Mouse (Mus musculus) erythroblast, adult 5-6 weeks (primary cell): Measurements from ENCODE around the gene Wnk2. TPM values are rescaled to one million over a fixed set of nuclear protein-coding genes. Genes with fewer than 3 reads are reported as not detected.
"Not testable (repeated sequence)": the region's sequence is repeated elsewhere in the genome, so short reads cannot be mapped to it uniquely, and the experiment has no call there.

Source experiments
- ATAC-seq: replicated peaks from 2 replicates; pipeline ENCODE4 v1.8.0; 2016; ENCODE audit warnings: moderate number of reproducible peaks, mild to moderate bottlenecking, moderate TSS enrichment, inconsistent platforms; ENCODE audit not compliant: poor library complexity, low FRiP score, severe bottlenecking
- total RNA-seq, 2 experiments: library from RNA; stranded (forward) in 1 of 2; stranded (reverse) in 1 of 2; fragments of 150-400 nt in 1 of 2; fragments of 200-764, 138-1000 nt in 1 of 2; gene quantifications; 2 replicates each; pipeline versions ENCODE4 v1.2.3 to v1.2.4; 2015 to 2017; ENCODE audit warnings: low replicate concordance in 2 of 2

Gene Wnk2
- total RNA-seq, 2 experiments from 2014 or later = not detected

GRCm38 (mm10) chr13:49064257-49064656 is 83.6 kb downstream of the Wnk2 start:
- ATAC-seq = no peak

- no peak for ATAC-seq
These were observed 87.4 kb downstream of the Wnk2 start for GRCm38 (mm10) chr13:49060456-49060855.

GRCm38 (mm10) chr13:49058528-49058927 is 89.3 kb downstream of the Wnk2 start:
- no peak for ATAC-seq

GRCm38 (mm10) chr13:49056304-49056703 is 91.5 kb downstream of the Wnk2 start:
- ATAC-seq = no peak

- ATAC-seq = not testable (repeated sequence)
These were observed 93.1 kb downstream of the Wnk2 start for GRCm38 (mm10) chr13:49054753-49055152.

- ATAC-seq = no peak
These were observed 94.5 kb downstream of the Wnk2 start for GRCm38 (mm10) chr13:49053333-49053732.

- no peak for ATAC-seq
These were observed 95.3 kb downstream of the Wnk2 start for GRCm38 (mm10) chr13:49052512-49052911.

- no peak for ATAC-seq
These were observed 100.4 kb downstream of the Wnk2 start for GRCm38 (mm10) chr13:49047393-49047792.

GRCm38 (mm10) chr13:49044145-49044561 is 103.7 kb downstream of the Wnk2 start:
- ATAC-seq = no peak

- no peak for ATAC-seq
These were observed 105.4 kb downstream of the Wnk2 start for GRCm38 (mm10) chr13:49042371-49042770.

GRCm38 (mm10) chr13:49036928-49037574 is 110.8 kb downstream of the Wnk2 start:
- no peak for ATAC-seq

- ATAC-seq = no peak; the same call in 1 of the 2 replicates
These were observed 111.4 kb downstream of the Wnk2 start for GRCm38 (mm10) chr13:49036436-49036835.

- ATAC-seq = no peak
These were observed 116.8 kb downstream of the Wnk2 start for GRCm38 (mm10) chr13:49031029-49031428.

GRCm38 (mm10) chr13:49028757-49029539 is 118.9 kb downstream of the Wnk2 start:
- ATAC-seq = no peak

- ATAC-seq = no peak
These were observed 120.8 kb downstream of the Wnk2 start for GRCm38 (mm10) chr13:49027057-49027456.

- no peak for ATAC-seq
These were observed 122.3 kb downstream of the Wnk2 start for GRCm38 (mm10) chr13:49025521-49025920.

GRCm38 (mm10) chr13:49024763-49025162 is 123.1 kb downstream of the Wnk2 start:
- no peak for ATAC-seq

GRCm38 (mm10) chr13:49021693-49022092 is 126.1 kb downstream of the Wnk2 start:
- peak; percentile 87 for ATAC-seq

- no peak for ATAC-seq
These were observed 127.7 kb downstream of the Wnk2 start for GRCm38 (mm10) chr13:49020152-49020551.

GRCm38 (mm10) chr13:49017375-49017774 is 130.4 kb downstream of the Wnk2 start:
- ATAC-seq = no peak

- ATAC-seq = no peak
These were observed 131.5 kb downstream of the Wnk2 start for GRCm38 (mm10) chr13:49016311-49016761.
